Mouse (Mus musculus) mature B cell (primary cell): ENCODE measurements around the gene Spa17.

Source experiments
- in situ Hi-C: fragments of 300-500 bp; cut with MboI; formaldehyde crosslinking; loops from 2 replicates; pipeline ENCODE4 v1.14.3; 2019

The Spa17 gene

GRCm38 (mm10) chr9:37563805-37564204 is 49.7 kb downstream of the Spa17 start:
- in situ Hi-C loops = no loop called here

- in situ Hi-C loops = no loop called here
Observed at GRCm38 (mm10) chr9:37560617-37561016, 52.9 kb downstream of the Spa17 start.

- in situ Hi-C loops = no loop called here
Observed at GRCm38 (mm10) chr9:37556366-37556765, 57.2 kb downstream of the Spa17 start.

GRCm38 (mm10) chr9:37554838-37555748 is 58.4 kb downstream of the Spa17 start, which contains the start of gene Siae:
Gene Siae (plus strand): TSS chr9:37555698.
- in situ Hi-C loops = no loop called here

- in situ Hi-C loops = no loop called here
Observed at GRCm38 (mm10) chr9:37554279-37554678, 59.2 kb downstream of the Spa17 start.
